Mouse (Mus musculus): ENCODE data around the gene Ssrp1.

DNA sequence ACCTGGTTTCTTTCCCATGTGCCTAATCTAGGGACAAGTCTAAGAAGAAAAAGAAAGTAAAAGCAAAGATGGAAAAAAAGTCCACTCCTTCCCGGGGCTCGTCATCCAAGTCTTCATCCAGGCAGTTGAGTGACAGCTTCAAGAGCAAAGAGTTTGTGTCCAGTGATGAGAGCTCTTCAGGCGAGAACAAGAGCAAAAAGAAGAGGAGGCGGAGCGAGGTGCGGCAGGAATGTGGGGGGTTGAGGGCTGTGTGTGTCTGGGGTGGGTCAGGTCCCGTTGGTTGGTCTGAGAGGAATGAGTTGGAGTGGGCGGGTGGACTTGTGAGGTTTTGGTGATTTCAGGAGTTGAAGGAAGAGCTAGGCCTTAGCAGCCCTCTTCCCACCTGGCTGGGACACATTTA is 9.2 kb downstream of the Ssrp1 start:
- TF ChIP-seq CTCF (IDR thresholded peaks at IDR 0.05; ENCODE audit: borderline replicate concordance, control insufficient read depth, extremely low read depth, insufficient read depth, low read length, poor library complexity) (no peak), POLR2A (IDR thresholded peaks at IDR 0.05; ENCODE audit: control insufficient read depth, extremely low read depth, insufficient read depth, low read length, poor library complexity) (no peak)
